Mouse (Mus musculus): ENCODE data around the gene Apool.
A peak's percentile ranks its signal among the peaks of the same experiment; 100 is the strongest.

Gene Apool

GRCm38 (mm10) chrX:112310804-112311530, at the start of gene Apool:
TSS of gene Apool (plus strand) at chrX:112311334.
- DNase-seq (ENCODE audit: extremely low read depth, insufficient read length, low spot score) = peak; percentile 85

- no peak for DNase-seq (ENCODE audit: extremely low read depth, insufficient read length, low spot score)
Measured at GRCm38 (mm10) chrX:112273550-112273949, 37.6 kb upstream of the Apool start.

- DNase-seq (ENCODE audit: extremely low read depth, insufficient read length, low spot score) = no peak
Measured at GRCm38 (mm10) chrX:112311531-112311887, 375 bp downstream of the Apool start.

- no peak for DNase-seq (ENCODE audit: extremely low read depth, insufficient read length, low spot score)
Measured at GRCm38 (mm10) chrX:112312094-112312493, 960 bp downstream of the Apool start.

- no peak for DNase-seq (ENCODE audit: extremely low read depth, insufficient read length, low spot score)
Measured at GRCm38 (mm10) chrX:112320273-112320672, 9.1 kb downstream of the Apool start.

- DNase-seq (ENCODE audit: extremely low read depth, insufficient read length, low spot score) = no peak
Measured at GRCm38 (mm10) chrX:112339486-112339885, 28.4 kb downstream of the Apool start.

GRCm38 (mm10) chrX:112347467-112348394, 36.6 kb downstream of the Apool start:
- no peak for DNase-seq (ENCODE audit: extremely low read depth, insufficient read length, low spot score)

- no peak for DNase-seq (ENCODE audit: extremely low read depth, insufficient read length, low spot score)
Measured at GRCm38 (mm10) chrX:112348395-112348791, 37.3 kb downstream of the Apool start.

- DNase-seq (ENCODE audit: extremely low read depth, insufficient read length, low spot score) = no peak
Measured at GRCm38 (mm10) chrX:112368426-112368825, 57.3 kb downstream of the Apool start.

- peak; percentile 60 for DNase-seq (ENCODE audit: extremely low read depth, insufficient read length, low spot score)
Measured at GRCm38 (mm10) chrX:112370577-112371410, 59.7 kb downstream of the Apool start.

GRCm38 (mm10) chrX:112406679-112407078, 95.5 kb downstream of the Apool start, which contains the start of gene Satl1:
TSS of gene Satl1 (minus strand) at chrX:112406779.
- no peak for DNase-seq (ENCODE audit: extremely low read depth, insufficient read length, low spot score)

- DNase-seq (ENCODE audit: extremely low read depth, insufficient read length, low spot score) = no peak
Measured at GRCm38 (mm10) chrX:112412309-112412708, 101.2 kb downstream of the Apool start.
